Mouse (Mus musculus) hindbrain, embryonic 15.5 days (tissue): Measurements from ENCODE around the gene Fga. TPM values are rescaled to one million over a fixed set of nuclear protein-coding genes. Genes with fewer than 3 reads are reported as not detected.

Source experiments
- ATAC-seq: fragments of 200-750 bp; cut with Nextera tagmentation; 2 replicates; pipeline ENCODE4 v1.8.0; 2017; ENCODE audit warnings: low read depth, moderate number of reproducible peaks, moderate TSS enrichment; ENCODE audit not compliant: low FRiP score
- H3K27ac ChIP-seq: fragments of 300-500 bp; sonication (generic); replicated peaks from 2 replicates; pipeline ENCODE4 v1.5.1; 2015; ENCODE audit warnings: mild to moderate bottlenecking, inconsistent platforms
- H3K27me3 ChIP-seq: fragments of 300-500 bp; sonication (generic); 2 replicates; pipeline ENCODE4 v1.6.1; 2015; ENCODE audit warnings: control low read depth, inconsistent platforms
- H3K36me3 ChIP-seq: fragments of 300-500 bp; sonication (generic); 2 replicates; pipeline ENCODE4 v1.6.1; 2015; ENCODE audit warnings: control low read depth, inconsistent platforms
- H3K4me1 ChIP-seq: fragments of 300-500 bp; sonication (generic); replicated peaks from 2 replicates; pipeline ENCODE4 v1.6.1; 2015; ENCODE audit warnings: control low read depth, inconsistent platforms
- H3K4me2 ChIP-seq: fragments of 300-500 bp; sonication (generic); 2 replicates; pipeline ENCODE4 v1.6.1; 2015; ENCODE audit warnings: moderate library complexity, mild to moderate bottlenecking, inconsistent platforms
- H3K4me3 ChIP-seq: fragments of 300-500 bp; sonication (generic); 2 replicates; pipeline ENCODE4 v1.5.1; 2015; ENCODE audit warnings: mild to moderate bottlenecking, inconsistent platforms
- H3K9ac ChIP-seq: fragments of 300-500 bp; sonication (generic); 2 replicates; pipeline ENCODE4 v1.6.1; 2015; ENCODE audit warnings: inconsistent platforms
- H3K9me3 ChIP-seq: fragments of 300-500 bp; sonication (generic); 2 replicates; pipeline ENCODE4 v1.6.1; 2016; ENCODE audit warnings: control low read depth, inconsistent platforms
- WGBS: fragments of 180-500 bp; shearing (Covaris S2); methylation state at CpG from one replicate; pipeline ENCODE4 v1.1.7; 2015; 5-methylcytosine and 5-hydroxymethylcytosine counted together
- polyA plus RNA-seq: library from polyadenylated mRNA; unstranded; fragments of >200 nt; fragmentation: Nextera tagmentation; extraction: Ambion mirVana; gene quantifications from 2 replicates; pipeline ENCODE4 v1.2.1, GENCODE M21; 2015

Fga gene
- polyA plus RNA-seq: 0.12 TPM in 1 of 2 replicates, not detected in the other

DNA sequence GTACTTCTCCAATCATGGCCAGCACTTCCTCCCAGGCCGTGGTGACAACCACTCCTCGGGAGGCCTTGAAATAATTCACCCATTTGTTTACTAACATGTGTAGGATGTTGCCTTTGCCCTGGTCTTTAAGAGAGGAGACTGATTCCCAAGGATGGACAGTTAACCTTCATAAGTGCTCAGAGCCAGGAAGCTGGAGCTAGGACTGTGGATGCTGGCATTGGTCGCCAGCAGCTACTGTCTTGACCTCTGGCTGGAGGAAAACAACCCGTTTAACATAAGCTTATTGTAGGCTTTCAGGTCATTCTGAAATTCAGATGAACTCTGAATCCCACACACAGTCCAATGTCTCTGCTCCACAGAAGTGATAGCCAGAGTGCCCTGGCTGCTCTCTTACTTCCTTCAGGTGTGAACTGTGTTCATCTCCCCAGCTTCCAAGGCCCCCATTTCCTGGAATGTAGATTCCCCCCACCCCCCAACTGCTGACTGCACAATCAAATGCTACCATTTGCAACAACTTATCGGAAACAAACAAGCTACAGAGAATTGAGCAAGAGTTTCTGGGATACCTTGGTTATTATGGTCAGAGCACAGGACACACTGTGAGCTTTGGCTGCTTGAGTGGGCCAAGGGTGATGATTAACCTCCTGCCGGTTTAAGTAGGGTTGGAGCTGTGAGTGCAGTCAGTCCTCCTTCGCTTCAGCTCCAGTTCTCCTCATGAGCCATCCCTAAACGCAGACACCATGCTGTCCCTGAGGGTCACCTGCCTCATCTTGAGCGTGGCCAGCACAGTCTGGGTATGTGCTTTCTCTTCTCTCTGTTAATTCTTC lies at the start of gene Fga:
Fga (plus strand) TSS at position 602 of the 827 bp plus-strand sequence.
- Histone ChIP-seq H3K27me3 (no peaks in the 10 kb centered on the region), H3K9ac (no peak within 1 kb of the TSS), H3K27ac (no peak within 1 kb of the TSS), H3K9me3 (no peaks in the 10 kb centered on the region), H3K4me2 (no peak within 1 kb of the TSS), H3K36me3 (no peaks in the 10 kb centered on the region), H3K4me3 (no peak within 1 kb of the TSS), H3K4me1 (no peaks in the 10 kb centered on the region)
- no peak for ATAC-seq
- 78% methylated on average over 9 of the region's 9 CpGs for WGBS

GRCm38 (mm10) chr3:82980818-82981217 lies 45.1 kb upstream of the Fga start:
- Histone ChIP-seq H3K4me3 (no peak overlapping the region), H3K9me3 (no peaks in the 10 kb centered on the region), H3K4me1 (no peaks in the 10 kb centered on the region), H3K9ac (no peak overlapping the region), H3K36me3 (no peaks in the 10 kb centered on the region), H3K27me3 (no peaks in the 10 kb centered on the region), H3K4me2 (no peak overlapping the region), H3K27ac (no peak overlapping the region)
- ATAC-seq: no peak
- WGBS: 70% methylated on average over 6 of the region's 6 CpGs

GRCm38 (mm10) chr3:82981861-82982260 lies 44.0 kb upstream of the Fga start:
- Histone ChIP-seq H3K4me1 (no peaks in the 10 kb centered on the region), H3K27ac (no peak overlapping the region), H3K4me2 (no peak overlapping the region), H3K36me3 (no peaks in the 10 kb centered on the region), H3K4me3 (no peak overlapping the region), H3K27me3 (no peaks in the 10 kb centered on the region), H3K9me3 (no peaks in the 10 kb centered on the region), H3K9ac (no peak overlapping the region)
- ATAC-seq: no peak
- 63% methylated on average over 8 of the region's 8 CpGs for WGBS

GRCm38 (mm10) chr3:82984840-82985239 lies 41.0 kb upstream of the Fga start:
- H3K36me3 ChIP-seq: no peaks in the 10 kb centered on the region
- WGBS: 73% methylated on average over 2 of the region's 2 CpGs
- no peak overlapping the region for H3K27ac ChIP-seq
- no peaks in the 10 kb centered on the region for H3K27me3 ChIP-seq
- ATAC-seq: no peak
- no peak overlapping the region for H3K4me2 ChIP-seq
- H3K4me3 ChIP-seq: no peak overlapping the region
- no peaks in the 10 kb centered on the region for H3K9me3 ChIP-seq
- no peak overlapping the region for H3K9ac ChIP-seq
- H3K4me1 ChIP-seq: no peaks in the 10 kb centered on the region

GRCm38 (mm10) chr3:82991963-82992362 lies 33.9 kb upstream of the Fga start:
- Histone ChIP-seq H3K36me3 (no peaks in the 10 kb centered on the region), H3K4me1 (peaks cover 7% of the 10 kb centered on the region), H3K4me2 (no peak overlapping the region), H3K4me3 (no peak overlapping the region), H3K27ac (no peak overlapping the region), H3K9ac (no peak overlapping the region), H3K27me3 (0 out of 2 replicates have a peak, but pooled peaks cover 3% of the 10 kb centered on the region), H3K9me3 (no peaks in the 10 kb centered on the region)
- WGBS: 81% methylated on average over 12 of the region's 12 CpGs
- no peak for ATAC-seq

- Histone ChIP-seq H3K9ac (no peak overlapping the region), H3K27ac (no peak overlapping the region), H3K4me3 (no peak overlapping the region), H3K36me3 (no peaks in the 10 kb centered on the region), H3K4me2 (no peak overlapping the region), H3K4me1 (peaks cover 7% of the 10 kb centered on the region), H3K9me3 (no peaks in the 10 kb centered on the region), H3K27me3 (0 out of 2 replicates have a peak, but pooled peaks cover 3% of the 10 kb centered on the region)
- ATAC-seq: no peak
- 86% methylated on average over 6 of the region's 6 CpGs for WGBS
These were observed 32.9 kb upstream of the Fga start for GRCm38 (mm10) chr3:82992956-82993355.

DNA sequence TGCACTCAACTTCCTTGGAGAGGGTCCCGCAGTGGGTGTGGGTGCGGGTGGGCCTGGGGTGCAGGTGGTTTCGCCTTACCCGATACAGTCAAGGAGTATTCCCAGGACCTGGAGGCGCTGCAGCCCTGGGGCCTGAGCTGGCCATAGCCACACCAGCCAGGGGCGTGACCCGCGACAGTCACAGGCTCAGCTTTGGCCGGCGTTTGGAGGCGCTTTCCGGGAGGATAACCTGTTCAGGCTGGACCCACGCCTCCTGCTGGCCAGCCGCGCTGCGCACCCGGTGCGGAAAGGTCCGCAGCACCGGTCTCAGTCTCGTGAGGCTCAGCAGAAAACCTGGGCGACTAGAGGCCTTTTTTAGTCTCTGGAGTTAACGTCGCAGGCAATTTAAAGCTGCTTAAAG lies 30.5 kb upstream of the Fga start:
- ATAC-seq: peak; percentile 57
- peak overlapping the region; percentile 58 for H3K4me2 ChIP-seq
- no peaks in the 10 kb centered on the region for H3K9me3 ChIP-seq
- H3K27ac ChIP-seq: no peak overlapping the region
- H3K36me3 ChIP-seq: no peaks in the 10 kb centered on the region
- WGBS: 3% methylated on average over 24 of the region's 24 CpGs
- H3K27me3 ChIP-seq: 0 out of 2 replicates have a peak, but pooled peaks cover 3% of the 10 kb centered on the region
- H3K9ac ChIP-seq: 0 out of 2 replicates have a peak overlapping the region, but pooled peaks have one; percentile 18
- peaks cover 7% of the 10 kb centered on the region for H3K4me1 ChIP-seq
- peak overlapping the region; percentile 25 for H3K4me3 ChIP-seq

- Histone ChIP-seq H3K9me3 (no peaks in the 10 kb centered on the region), H3K36me3 (no peaks in the 10 kb centered on the region), H3K27me3 (0 out of 2 replicates have a peak, but pooled peaks cover 3% of the 10 kb centered on the region), H3K4me3 (no peak overlapping the region), H3K4me2 (no peak overlapping the region), H3K9ac (no peak overlapping the region), H3K4me1 (peaks cover 7% of the 10 kb centered on the region), H3K27ac (no peak overlapping the region)
- WGBS: 83% methylated on average over 3 of the region's 3 CpGs
- no peak for ATAC-seq
These were observed 29.2 kb upstream of the Fga start for GRCm38 (mm10) chr3:82996656-82997055.

GRCm38 (mm10) chr3:82998772-82999463 lies 27.0 kb upstream of the Fga start:
- WGBS: 30% methylated on average over 8 of the region's 8 CpGs
- Histone ChIP-seq H3K27me3 (0 out of 2 replicates have a peak, but pooled peaks cover 3% of the 10 kb centered on the region), H3K4me2 (no peak overlapping the region), H3K27ac (no peak overlapping the region), H3K9me3 (no peaks in the 10 kb centered on the region), H3K9ac (no peak overlapping the region), H3K4me1 (peaks cover 7% of the 10 kb centered on the region), H3K4me3 (no peak overlapping the region), H3K36me3 (no peaks in the 10 kb centered on the region)
- peak; percentile 93 for ATAC-seq

DNA sequence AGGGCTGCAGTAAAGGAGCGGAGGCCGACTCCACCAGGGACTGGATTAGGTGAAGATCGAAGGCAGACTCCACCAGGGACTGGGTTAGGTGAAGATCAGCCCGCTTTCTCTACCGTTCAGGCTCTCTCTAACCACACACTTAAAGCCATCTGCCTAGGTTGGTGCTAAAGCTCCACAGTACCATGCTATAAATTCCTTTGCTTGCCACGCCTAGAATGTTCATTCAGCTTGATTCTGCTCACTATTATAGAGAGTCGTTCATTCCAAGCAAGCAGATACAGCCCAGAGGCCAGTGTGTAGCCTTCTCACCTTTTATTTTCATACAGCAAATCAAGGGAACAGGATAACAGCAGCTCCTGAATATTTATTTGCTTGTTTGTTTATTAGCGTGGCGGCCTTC lies 25.9 kb upstream of the Fga start:
- H3K4me1 ChIP-seq: peaks cover 7% of the 10 kb centered on the region
- H3K36me3 ChIP-seq: no peaks in the 10 kb centered on the region
- H3K9ac ChIP-seq: no peak overlapping the region
- WGBS: 87% methylated on average over 9 of the region's 9 CpGs
- no peak for ATAC-seq
- no peak overlapping the region for H3K4me3 ChIP-seq
- 0 out of 2 replicates have a peak, but pooled peaks cover 3% of the 10 kb centered on the region for H3K27me3 ChIP-seq
- H3K4me2 ChIP-seq: no peak overlapping the region
- no peak overlapping the region for H3K27ac ChIP-seq
- H3K9me3 ChIP-seq: no peaks in the 10 kb centered on the region

- WGBS: 2% methylated on average over 2 of the region's 2 CpGs
These were observed 23.7 kb upstream of the Fga start for GRCm38 (mm10) chr3:83002191-83002590.

GRCm38 (mm10) chr3:83003068-83003467 lies 22.8 kb upstream of the Fga start:
- no peak overlapping the region for H3K4me2 ChIP-seq
- 97% methylated on average over 8 of the region's 8 CpGs for whole genome bisulfite sequencing
- no peaks in the 10 kb centered on the region for H3K27me3 ChIP-seq
- no peaks in the 10 kb centered on the region for H3K36me3 ChIP-seq
- H3K9ac ChIP-seq: no peak overlapping the region
- H3K9me3 ChIP-seq: no peaks in the 10 kb centered on the region
- no peak overlapping the region for H3K4me3 ChIP-seq
- ATAC-seq: no peak
- H3K27ac ChIP-seq: no peak overlapping the region
- no peaks in the 10 kb centered on the region for H3K4me1 ChIP-seq

More at GRCm38 (mm10) chr3:83002191-83002590, 23.7 kb upstream of the Fga start:
- H3K27me3 ChIP-seq: no peaks in the 10 kb centered on the region
- H3K4me1 ChIP-seq: no peaks in the 10 kb centered on the region
- H3K36me3 ChIP-seq: no peaks in the 10 kb centered on the region
- ATAC-seq: no peak
- H3K9ac ChIP-seq: no peak overlapping the region
- H3K4me2 ChIP-seq: no peak overlapping the region
- H3K4me3 ChIP-seq: no peak overlapping the region
- no peak overlapping the region for H3K27ac ChIP-seq
- no peaks in the 10 kb centered on the region for H3K9me3 ChIP-seq
